Mouse (Mus musculus) liver, embryonic 14.5 days (tissue): ENCODE measurements around the gene Oosp3.

Source experiments
- CTCF ChIP-seq: IDR thresholded peaks from 2 replicates; pipeline ENCODE4 v1.5.1; 2016; ENCODE audit warnings: antibody characterized with exemption, low read depth, control low read depth
- EP300 ChIP-seq: IDR thresholded peaks from 2 replicates; pipeline ENCODE4 v1.6.1; 2016; ENCODE audit warnings: antibody characterized with exemption, low read depth

- TF ChIP-seq CTCF (no peak), EP300 (no peak)
Measured at GRCm38 (mm10) chr19:11747298-11747697, 50.4 kb downstream of the Oosp3 start, which contains the start of gene Gif.
